Mouse (Mus musculus) T-cell, adult 2 months (primary cell): Measurements from ENCODE around the gene Mcam.

Source experiments
- DNase-seq: peaks from one replicate; pipeline ENCODE4 v3.0.0; 2022; ENCODE audit warnings: low spot score

Mcam gene

GRCm38 (mm10) chr9:44134101-44134850 lies at the start of gene Mcam:
Gene Mcam (plus strand): TSS chr9:44134469.
- DNase-seq, result no peak

GRCm38 (mm10) chr9:44084659-44085229 lies 49.5 kb upstream of the Mcam start:
- peak; percentile 32 for DNase-seq

- DNase-seq, result no peak
Observed at GRCm38 (mm10) chr9:44085276-44085675, 49.0 kb upstream of the Mcam start.

GRCm38 (mm10) chr9:44085741-44086665 lies 48.3 kb upstream of the Mcam start:
- DNase-seq, result no peak

- DNase-seq, result no peak
Observed at GRCm38 (mm10) chr9:44086960-44087359, 47.3 kb upstream of the Mcam start.

GRCm38 (mm10) chr9:44087761-44088455 lies 46.4 kb upstream of the Mcam start:
- DNase-seq, result no peak

- DNase-seq, result no peak
Observed at GRCm38 (mm10) chr9:44088877-44089608, 45.2 kb upstream of the Mcam start.

GRCm38 (mm10) chr9:44093612-44094503 lies 40.4 kb upstream of the Mcam start:
- peak; percentile 79 for DNase-seq

GRCm38 (mm10) chr9:44094737-44095136 lies 39.5 kb upstream of the Mcam start:
- DNase-seq, result no peak

- DNase-seq, result no peak
Observed at GRCm38 (mm10) chr9:44095781-44096180, 38.5 kb upstream of the Mcam start.

- DNase-seq, result no peak
Observed at GRCm38 (mm10) chr9:44096536-44096935, 37.7 kb upstream of the Mcam start.

GRCm38 (mm10) chr9:44101490-44101889 lies 32.8 kb upstream of the Mcam start, which contains the start of gene Mfrp:
Gene Mfrp (plus strand): TSS chr9:44101729.
- no peak for DNase-seq

GRCm38 (mm10) chr9:44104881-44105280 lies 29.4 kb upstream of the Mcam start:
- no peak for DNase-seq

- no peak for DNase-seq
Observed at GRCm38 (mm10) chr9:44105781-44106180, 28.5 kb upstream of the Mcam start.

GRCm38 (mm10) chr9:44106182-44106581 lies 28.1 kb upstream of the Mcam start:
- DNase-seq, result no peak

- no peak for DNase-seq
Observed at GRCm38 (mm10) chr9:44106596-44106995, 27.7 kb upstream of the Mcam start.

- DNase-seq, result no peak
Observed at GRCm38 (mm10) chr9:44107110-44107509, 27.2 kb upstream of the Mcam start, which contains the start of gene C1qtnf5. Gene C1qtnf5 (plus strand): TSS chr9:44107245.

- no peak for DNase-seq
Observed at GRCm38 (mm10) chr9:44107557-44108179, 26.6 kb upstream of the Mcam start.

GRCm38 (mm10) chr9:44108269-44109055 lies 25.8 kb upstream of the Mcam start:
- no peak for DNase-seq
